Mouse (Mus musculus): ENCODE measurements around the gene Mrpl28.

GRCm38 (mm10) chr17:26105619-26106018 lies 17.7 kb upstream of the Mrpl28 start:
- no peak for TF ChIP-seq CTCF (IDR thresholded peaks at IDR 0.05; ENCODE audit: low read depth)
- no peak for TF ChIP-seq EP300 (optimal IDR thresholded peaks at IDR 0.05)

Data from stomach, postnatal 0 days (tissue).